Mouse (Mus musculus) thymus, adult 2 months (tissue): ENCODE results near the gene Ube2o. TPM values are rescaled to one million over a fixed set of nuclear protein-coding genes. Genes with fewer than 3 reads are reported as not detected.

Experiments used
- DNase-seq: peaks from one replicate; pipeline ENCODE4 v3.0.0; 2021
- H3K27ac ChIP-seq: fragments of 200-500 bp; 2 replicates; pipeline ENCODE4 v1.5.1; 2012; ENCODE audit warnings: low read length, control low read depth; ENCODE audit not compliant: control insufficient read depth, insufficient read depth
- H3K27me3 ChIP-seq: fragments of 200-500 bp; 2 replicates; pipeline ENCODE4 v1.6.1; 2012; ENCODE audit warnings: mild to moderate bottlenecking, low read length, moderate library complexity, mixed read lengths; ENCODE audit not compliant: control insufficient read depth, insufficient read depth
- H3K36me3 ChIP-seq: fragments of 200-500 bp; 2 replicates; pipeline ENCODE4 v1.6.1; 2012; ENCODE audit warnings: mild to moderate bottlenecking, low read length, moderate library complexity; ENCODE audit not compliant: control insufficient read depth, insufficient read depth
- H3K4me1 ChIP-seq: fragments of 200-500 bp; replicated peaks from 2 replicates; pipeline ENCODE4 v1.6.1; 2012; ENCODE audit warnings: low read length; ENCODE audit not compliant: control insufficient read depth, insufficient read depth
- H3K4me3 ChIP-seq: fragments of 200-500 bp; 2 replicates; pipeline ENCODE4 v1.5.1; 2012; ENCODE audit warnings: mild to moderate bottlenecking, low read length, control low read depth, moderate library complexity; ENCODE audit not compliant: control insufficient read depth, insufficient read depth
- CTCF ChIP-seq: fragments of 200-500 bp; IDR thresholded peaks from 2 replicates; pipeline ENCODE4 v1.5.1; 2012; ENCODE audit warnings: mild to moderate bottlenecking, control low read depth, low read length, moderate library complexity, borderline replicate concordance; ENCODE audit not compliant: control insufficient read depth, poor library complexity, insufficient read depth; ENCODE audit errors: extremely low read depth
- POLR2A ChIP-seq: fragments of 200-500 bp; IDR thresholded peaks from 2 replicates; pipeline ENCODE4 v1.6.1; 2012; ENCODE audit warnings: mild to moderate bottlenecking, low read length, control low read depth, moderate library complexity; ENCODE audit not compliant: control insufficient read depth, poor library complexity, insufficient read depth; ENCODE audit errors: extremely low read depth
- WGBS: fragments of 180-500 bp; shearing (Covaris S2); methylation state at CpG from one replicate; pipeline ENCODE4 v1.1.7; 2018; 5-methylcytosine and 5-hydroxymethylcytosine counted together
- polyA plus RNA-seq: library from polyadenylated mRNA; depleted of rRNA; stranded (reverse); fragments of >200 nt; gene quantifications from 2 replicates; pipeline ENCODE4 v1.2.3, GENCODE M21; 2012

The Ube2o gene
- polyA plus RNA-seq, 1 experiment, result 26.5 TPM

DNA sequence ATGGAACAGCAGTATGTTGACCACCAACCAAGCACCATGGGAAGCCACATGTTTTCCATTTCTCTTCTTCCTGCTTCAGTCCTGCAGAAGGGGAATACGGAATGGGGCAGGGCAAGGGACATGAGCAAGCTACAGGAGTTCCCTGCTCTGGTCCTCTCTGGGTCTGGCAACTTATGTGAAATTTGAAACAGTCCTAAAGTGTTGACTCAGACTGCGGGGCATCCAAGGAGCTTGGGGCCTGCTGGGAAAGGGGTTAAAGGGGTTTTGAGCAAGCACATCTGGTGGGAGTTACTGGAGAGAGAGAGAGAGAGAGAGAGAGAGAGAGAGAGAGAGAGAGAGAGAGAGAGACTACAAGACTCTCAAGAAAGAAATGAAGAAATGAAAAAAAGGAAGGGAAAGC, 72.6 kb downstream of the Ube2o start:
- H3K36me3 ChIP-seq, result no peaks in the 10 kb centered on the region
- H3K27me3 ChIP-seq, result no peaks in the 10 kb centered on the region
- 89% methylated on average over 2 of the region's 2 CpGs for WGBS
- TF ChIP-seq CTCF (no peak), POLR2A (no peak)
- DNase-seq, result no peak
- H3K27ac ChIP-seq, result no peak overlapping the region
- no peaks in the 10 kb centered on the region for H3K4me1 ChIP-seq
- no peak overlapping the region for H3K4me3 ChIP-seq

DNA sequence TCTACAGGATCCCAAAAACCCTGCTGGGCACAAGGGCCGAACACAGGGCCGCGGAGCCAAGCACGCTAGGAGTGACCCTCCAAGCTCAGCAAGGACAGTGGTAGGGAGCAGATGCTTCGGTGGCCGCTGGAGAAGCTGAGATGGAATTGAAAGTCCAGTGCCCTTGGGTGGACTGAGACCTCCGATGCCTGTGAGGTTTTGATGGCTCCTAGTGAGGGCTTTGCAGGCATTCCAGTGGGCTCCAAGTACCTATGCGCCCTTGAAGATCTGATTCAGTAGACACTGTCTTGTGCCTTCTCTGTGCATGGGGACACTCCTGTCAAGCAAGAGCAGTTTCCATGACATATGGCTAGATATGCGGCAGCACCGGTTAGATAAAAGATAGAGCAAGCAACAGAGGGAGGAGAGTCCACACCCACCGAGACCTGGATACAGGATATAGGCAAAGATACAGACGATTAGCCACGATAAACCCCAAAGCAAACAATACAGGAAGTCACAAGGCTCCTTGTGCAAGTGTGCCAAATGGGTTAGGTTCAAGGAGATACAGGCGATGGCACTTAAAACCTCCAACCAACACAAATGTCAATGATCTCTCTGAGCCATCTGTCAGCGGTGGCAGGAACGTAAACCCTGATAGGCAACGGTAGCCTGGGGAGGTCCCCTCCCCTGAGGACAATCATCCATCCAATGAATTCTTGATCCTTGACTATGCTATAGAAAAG, 74.9 kb downstream of the Ube2o start:
- no peak overlapping the region for H3K27ac ChIP-seq
- H3K27me3 ChIP-seq, result no peaks in the 10 kb centered on the region
- no peak overlapping the region for H3K4me3 ChIP-seq
- WGBS, result 79% methylated on average over 17 of the region's 17 CpGs
- no peaks in the 10 kb centered on the region for H3K36me3 ChIP-seq
- no peaks in the 10 kb centered on the region for H3K4me1 ChIP-seq
- no peak for TF ChIP-seq CTCF
- TF ChIP-seq POLR2A, result no peak
- no peak for DNase-seq

DNA sequence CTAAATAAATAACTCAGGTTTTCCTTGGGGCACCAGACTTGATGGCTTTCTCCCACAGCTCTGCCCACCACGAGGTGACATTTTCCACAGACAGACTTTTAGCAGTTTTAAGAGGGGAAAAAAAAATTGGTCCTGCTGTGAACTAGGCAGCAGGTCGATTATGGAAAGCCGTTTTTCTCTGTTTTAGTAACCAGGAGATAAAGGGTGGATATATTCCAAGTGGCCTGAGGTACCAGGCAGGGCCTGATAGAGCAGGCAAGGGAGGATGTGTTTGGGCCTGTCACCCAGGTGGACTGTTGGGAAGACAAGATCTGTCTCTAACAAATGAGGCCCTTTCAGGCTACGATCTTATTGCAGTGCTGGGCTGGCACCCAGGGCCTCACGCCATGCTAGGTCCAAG, 75.7 kb downstream of the Ube2o start:
- no peaks in the 10 kb centered on the region for H3K27me3 ChIP-seq
- no peak for TF ChIP-seq POLR2A
- no peak for TF ChIP-seq CTCF
- no peak for DNase-seq
- no peak overlapping the region for H3K4me3 ChIP-seq
- H3K27ac ChIP-seq, result no peak overlapping the region
- no peaks in the 10 kb centered on the region for H3K4me1 ChIP-seq
- 87% methylated on average over 5 of the region's 5 CpGs for WGBS
- H3K36me3 ChIP-seq, result no peaks in the 10 kb centered on the region

DNA sequence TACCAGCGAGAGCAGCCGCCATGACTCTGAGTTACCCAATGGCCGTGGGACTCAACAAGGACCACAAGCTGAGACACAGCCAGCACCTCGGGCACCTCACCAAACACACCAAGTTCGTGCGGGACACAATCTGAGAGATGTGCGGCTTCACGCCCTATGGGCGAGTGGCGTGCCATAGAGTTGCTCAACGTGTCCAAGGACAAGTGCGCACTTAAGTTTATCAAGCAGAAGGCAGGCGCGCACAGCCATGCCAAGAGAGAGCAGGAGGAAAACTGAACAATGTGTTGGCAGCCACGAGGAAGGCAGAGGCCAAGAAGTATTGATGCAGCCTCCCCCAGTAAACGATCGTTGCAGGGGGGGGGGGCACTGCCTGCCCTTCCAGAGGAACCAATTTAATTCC, 76.7 kb downstream of the Ube2o start:
- H3K27ac ChIP-seq, result no peak overlapping the region

DNA sequence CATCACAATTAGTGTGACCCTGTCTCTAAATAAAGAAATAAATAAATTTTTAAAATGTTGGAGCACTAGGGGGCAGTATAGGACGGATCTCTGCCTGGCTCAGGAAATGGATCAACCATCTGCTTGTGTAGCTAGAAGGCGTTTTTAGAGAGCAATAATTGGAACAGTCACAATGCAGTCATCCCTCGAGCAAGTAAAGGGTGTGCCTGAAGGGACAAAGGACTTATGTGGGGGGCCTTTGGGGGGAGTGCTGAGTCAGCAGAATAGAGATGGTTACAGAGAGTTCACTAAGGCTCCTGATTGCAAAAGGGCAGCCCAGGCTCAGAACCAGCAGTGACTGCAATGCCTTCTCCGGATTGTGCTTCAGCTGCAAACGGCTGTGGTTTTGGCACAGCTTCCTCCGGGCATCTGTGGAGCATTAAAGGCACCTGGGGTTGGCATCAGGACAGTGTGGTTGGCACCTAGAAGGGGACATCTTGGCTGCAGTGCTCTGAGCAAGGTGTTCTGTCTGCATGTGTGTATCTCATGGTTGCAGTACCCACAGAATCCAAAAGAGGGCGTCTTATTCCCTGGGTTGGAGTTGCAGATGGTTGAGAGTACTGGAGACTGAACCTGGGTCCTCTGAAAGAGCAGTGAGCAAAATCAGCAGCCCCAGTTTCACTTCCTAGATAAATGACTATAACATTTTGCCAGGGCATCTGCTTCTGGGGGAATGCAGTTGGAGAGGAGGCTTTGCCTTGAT, 80.1 kb downstream of the Ube2o start:
- H3K27me3 ChIP-seq, result no peaks in the 10 kb centered on the region
- no peaks in the 10 kb centered on the region for H3K4me1 ChIP-seq
- no peak for DNase-seq
- 7% methylated on average over 7 of the region's 7 CpGs for WGBS
- no peak overlapping the region for H3K4me3 ChIP-seq
- H3K27ac ChIP-seq, result no peak overlapping the region
- H3K36me3 ChIP-seq, result no peaks in the 10 kb centered on the region
- TF ChIP-seq POLR2A, result no peak
- TF ChIP-seq CTCF, result no peak

More for the DNA sequence above, 76.7 kb downstream of the Ube2o start:
- Histone ChIP-seq H3K27me3 (no peaks in the 10 kb centered on the region), H3K36me3 (no peaks in the 10 kb centered on the region), H3K4me3 (no peak overlapping the region), H3K4me1 (no peaks in the 10 kb centered on the region)
- 92% methylated on average over 17 of the region's 17 CpGs for WGBS
- TF ChIP-seq CTCF (no peak), POLR2A (no peak)
- no peak for DNase-seq

DNA sequence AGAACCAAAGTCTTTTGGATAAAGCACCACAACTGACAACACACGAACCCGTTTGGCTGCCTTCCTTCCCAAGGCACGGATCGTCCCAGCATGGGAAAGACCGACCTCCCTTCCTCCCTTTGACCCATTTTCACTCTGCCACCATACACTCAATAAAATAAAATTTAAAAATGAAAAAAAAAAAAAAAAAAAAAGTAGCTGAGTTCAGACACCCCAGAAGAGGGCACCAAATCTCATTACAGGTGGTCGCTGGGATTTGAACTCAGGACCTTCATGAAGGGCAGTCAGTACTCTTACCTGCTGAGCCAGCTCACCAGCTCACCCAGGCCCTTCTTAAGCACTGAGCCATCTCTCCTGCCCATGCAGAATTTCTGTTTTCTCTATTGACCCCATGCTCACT, 82.2 kb downstream of the Ube2o start:
- no peaks in the 10 kb centered on the region for H3K4me1 ChIP-seq
- H3K27me3 ChIP-seq, result no peaks in the 10 kb centered on the region
- no peak for TF ChIP-seq POLR2A
- TF ChIP-seq CTCF, result no peak
- H3K4me3 ChIP-seq, result no peak overlapping the region
- no peak for DNase-seq
- no peaks in the 10 kb centered on the region for H3K36me3 ChIP-seq
- no peak overlapping the region for H3K27ac ChIP-seq
- WGBS, result 75% methylated on average over 6 of the region's 6 CpGs

DNA sequence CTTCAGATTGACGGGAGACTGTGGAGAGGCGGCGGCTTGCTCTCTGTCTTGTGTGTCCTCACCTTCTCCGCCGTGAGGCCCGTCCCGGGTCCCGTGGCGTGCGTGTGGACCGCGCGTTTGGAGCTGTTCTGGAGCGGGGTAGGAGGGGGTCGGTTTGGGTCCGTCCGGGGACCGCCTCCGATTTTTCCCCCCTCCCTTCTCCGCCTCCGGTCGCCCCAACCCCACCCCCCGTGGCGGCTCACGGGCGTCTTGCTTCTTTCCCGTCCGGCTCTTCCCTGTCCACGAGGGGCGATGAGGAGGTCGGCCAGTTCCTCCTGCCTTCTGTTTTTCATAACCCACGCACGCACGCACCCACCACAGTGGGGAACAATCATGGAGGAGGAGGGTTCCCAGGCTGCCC, 82.7 kb downstream of the Ube2o start:
- no peaks in the 10 kb centered on the region for H3K27me3 ChIP-seq
- TF ChIP-seq POLR2A (no peak), CTCF (no peak)
- 64% methylated on average over 34 of the region's 34 CpGs for WGBS
- no peaks in the 10 kb centered on the region for H3K36me3 ChIP-seq
- H3K27ac ChIP-seq, result no peak overlapping the region
- DNase-seq, result no peak
- H3K4me1 ChIP-seq, result no peaks in the 10 kb centered on the region
- no peak overlapping the region for H3K4me3 ChIP-seq
